Mouse (Mus musculus) cerebellum, adult 11 months (tissue): ENCODE measurements at regions not wholly inside any gene's neighbourhood (a gene's known extent, or its start where the extent isn't known, plus 50 kb on each side); places are given as distances from the start of the nearest gene placed in this dataset.
A peak's percentile ranks its signal among the peaks of the same experiment; 100 is the strongest.

ENCODE experiments used
- DNase-seq: peaks from one replicate; pipeline ENCODE4 v3.0.0; 2022

DNA sequence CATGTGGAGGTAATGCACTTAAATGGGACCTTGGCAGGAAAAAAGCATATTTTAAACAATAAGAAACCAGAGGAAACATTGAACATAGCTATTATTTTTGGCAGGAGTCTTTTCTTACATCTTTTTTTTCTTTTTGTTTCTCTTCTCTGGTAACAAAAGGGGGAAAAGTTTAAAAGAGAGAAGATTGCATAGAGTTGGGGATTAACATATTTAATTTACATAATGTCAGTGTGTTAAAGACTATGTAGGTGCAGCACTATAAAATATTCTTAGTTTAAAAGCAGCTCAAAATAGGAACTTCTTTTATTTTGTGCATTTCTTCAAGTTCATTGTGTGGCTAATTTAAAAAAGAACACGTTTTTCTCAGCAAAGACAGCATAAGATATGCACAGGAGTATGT is 1087.5 kb downstream of the Cdh11 start:
- no peak for DNase-seq

DNA sequence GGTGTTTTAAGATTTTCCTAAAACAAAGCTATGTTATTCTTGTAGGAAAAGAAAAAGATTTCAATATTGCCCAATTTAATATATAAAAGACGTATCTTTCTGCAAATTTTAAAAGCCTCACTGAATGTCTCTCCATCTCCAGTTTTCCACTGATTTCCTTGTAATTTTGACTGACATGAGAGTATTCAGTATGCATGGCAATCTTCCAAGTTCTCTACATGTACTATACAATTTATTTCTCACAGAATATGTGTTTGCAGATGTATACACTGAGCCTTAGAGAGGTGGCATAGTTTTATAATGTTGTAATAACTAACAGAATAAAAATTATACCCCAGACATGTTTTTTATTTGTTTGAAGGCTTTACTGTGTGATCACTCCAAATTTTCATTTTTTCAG is 1094.5 kb downstream of the Cdh11 start:
- DNase-seq = no peak

DNA sequence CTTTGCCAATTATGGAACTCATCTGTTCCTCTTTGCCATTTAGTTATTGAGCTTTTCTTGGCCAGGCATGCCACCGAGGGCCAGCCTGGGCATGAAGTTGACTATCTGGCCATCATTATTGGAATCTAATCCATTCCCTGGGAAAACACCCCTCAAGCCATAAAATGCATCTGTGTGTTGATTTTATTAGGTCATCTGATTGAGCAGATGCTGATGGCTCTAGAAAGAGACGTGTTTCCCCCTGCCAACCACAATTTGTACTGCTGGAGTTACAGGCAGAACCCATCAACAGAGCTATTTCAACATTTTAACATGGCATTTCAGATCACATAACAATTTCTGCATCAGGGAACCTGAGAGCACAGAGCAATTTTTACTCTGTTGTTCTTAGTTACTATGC is 1116.5 kb downstream of the Cdh11 start:
- DNase-seq = no peak

DNA sequence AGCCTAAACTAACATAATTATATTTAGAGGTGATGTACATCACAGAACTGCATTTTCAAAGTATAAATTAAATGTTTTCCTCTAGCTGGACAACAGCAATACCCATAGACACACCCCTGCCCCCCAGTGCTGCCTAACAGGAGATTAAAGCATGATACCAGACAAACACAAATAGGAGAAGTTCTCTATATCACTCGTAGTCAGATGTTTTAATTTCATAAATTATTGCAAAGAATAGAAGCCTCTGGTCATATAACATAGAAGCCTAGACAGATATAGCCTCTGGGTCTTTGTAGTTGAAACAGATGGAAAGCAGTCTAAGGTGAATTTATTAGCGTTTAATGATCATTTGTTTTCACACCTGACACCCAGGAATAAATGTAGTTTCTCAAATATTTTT is 1122.6 kb downstream of the Cdh11 start:
- DNase-seq = no peak

DNA sequence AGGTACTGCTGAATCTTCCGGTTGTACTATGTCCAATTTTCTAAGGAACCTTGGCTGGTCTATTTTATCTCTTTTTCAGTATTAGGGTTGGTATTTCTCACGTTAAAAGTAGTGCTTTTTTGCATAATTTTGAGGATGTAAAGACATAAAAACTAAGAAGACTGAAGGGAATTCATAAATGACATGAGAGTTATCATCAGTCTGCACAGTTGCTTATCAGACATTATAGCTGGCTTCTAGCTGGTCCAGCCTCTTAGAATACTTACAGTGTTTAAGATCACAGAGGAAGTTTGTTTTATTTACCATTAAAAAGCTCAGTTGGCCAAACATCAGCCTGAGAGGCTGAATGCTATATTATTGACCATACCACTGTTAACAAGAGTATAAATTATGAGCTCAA is 1130.2 kb downstream of the Cdh11 start:
- DNase-seq = no peak

DNA sequence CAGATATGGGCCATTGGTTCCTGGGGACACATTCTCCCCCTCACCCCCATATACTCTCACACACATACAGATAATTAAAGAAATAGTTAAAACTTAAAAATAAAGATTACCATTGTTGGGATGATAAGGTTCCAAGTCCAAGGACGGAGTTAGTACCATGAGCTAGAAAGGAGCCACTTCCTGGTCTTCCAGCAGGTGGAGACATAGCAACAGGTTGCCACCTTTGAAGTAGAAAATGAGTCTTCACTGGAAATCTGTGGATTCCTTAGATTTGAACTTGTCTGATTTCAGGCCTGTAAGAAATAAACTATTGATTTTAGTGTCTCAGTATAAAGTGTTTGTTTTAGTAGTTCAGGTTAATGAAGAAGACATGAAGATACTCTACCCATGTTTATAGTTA is 1156.6 kb downstream of the Cdh11 start:
- no peak for DNase-seq

DNA sequence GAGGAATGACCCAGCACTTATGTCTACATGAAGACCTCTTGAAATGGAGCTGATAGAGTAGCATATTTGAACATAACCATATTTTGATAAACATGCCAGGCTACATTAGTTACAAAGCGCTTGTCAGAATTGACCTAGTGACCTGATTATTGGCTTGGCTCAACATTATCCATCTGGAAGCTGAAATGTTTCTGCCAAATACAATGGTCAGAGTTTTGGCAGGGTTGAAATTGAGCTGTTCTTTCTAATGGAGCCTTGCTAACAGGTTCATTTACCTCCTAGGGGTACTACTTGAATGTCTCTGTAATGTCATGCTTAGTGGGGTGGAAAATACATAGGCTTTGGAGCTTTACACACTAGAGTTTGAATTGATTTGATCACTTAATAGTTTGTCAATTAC is 1163.5 kb downstream of the Cdh11 start:
- DNase-seq = no peak

DNA sequence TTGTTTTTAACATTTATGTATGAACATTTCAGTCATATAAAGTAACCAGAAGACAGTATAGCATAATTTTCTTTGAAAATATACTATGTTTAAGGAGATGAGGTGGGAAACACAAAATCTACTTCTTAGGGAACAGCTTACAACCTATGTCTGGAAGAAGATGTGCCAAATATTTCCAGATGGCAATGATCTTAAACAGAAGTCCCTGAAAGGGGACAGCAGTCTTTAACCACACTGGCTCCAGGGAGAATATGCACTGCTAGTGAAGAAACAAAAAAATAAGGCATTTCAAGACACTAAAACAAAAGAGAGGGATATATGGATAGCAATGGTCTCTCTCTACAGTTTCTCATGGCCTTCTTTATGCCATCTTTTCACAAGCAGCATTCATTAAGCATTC is 1194.3 kb downstream of the Cdh11 start:
- no peak for DNase-seq

DNA sequence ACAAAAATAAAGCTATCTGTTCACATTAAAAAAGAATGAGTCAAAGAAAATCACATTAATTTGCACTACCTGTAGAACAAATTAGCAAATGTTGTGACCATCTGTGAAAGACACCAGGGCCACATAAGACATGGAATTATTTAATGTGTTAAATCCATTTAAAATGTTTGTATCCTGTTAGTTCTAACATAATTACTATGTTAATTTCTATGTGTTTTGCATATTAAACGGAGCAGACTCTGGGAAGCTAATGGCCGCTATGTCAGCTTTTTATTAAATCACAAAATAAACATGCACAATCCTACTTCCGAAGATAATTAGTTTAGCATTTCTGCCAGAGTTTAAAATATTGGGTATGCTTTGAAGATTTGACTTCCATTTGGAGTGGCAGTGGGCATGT is 1194.8 kb downstream of the Cdh11 start:
- DNase-seq = no peak

DNA sequence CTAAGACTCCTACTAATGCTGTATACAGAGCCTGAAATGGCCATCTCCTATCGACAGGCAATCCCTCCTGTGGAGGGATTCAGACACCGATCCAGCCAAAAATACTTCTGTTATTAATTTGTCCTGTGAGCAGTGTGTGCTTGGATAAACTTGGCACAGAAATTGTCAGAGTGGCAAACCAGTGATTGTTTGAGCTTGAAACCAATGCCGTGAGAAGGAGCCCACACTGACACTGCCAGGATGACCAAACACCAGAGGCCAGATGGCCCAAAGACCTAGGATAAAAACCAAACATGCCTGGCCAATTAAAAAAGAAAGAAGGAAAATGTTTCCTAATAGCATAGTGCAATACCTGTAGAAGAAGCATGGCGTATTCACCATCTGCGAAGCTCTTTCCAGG is 1221.0 kb downstream of the Cdh11 start:
- no peak for DNase-seq

DNA sequence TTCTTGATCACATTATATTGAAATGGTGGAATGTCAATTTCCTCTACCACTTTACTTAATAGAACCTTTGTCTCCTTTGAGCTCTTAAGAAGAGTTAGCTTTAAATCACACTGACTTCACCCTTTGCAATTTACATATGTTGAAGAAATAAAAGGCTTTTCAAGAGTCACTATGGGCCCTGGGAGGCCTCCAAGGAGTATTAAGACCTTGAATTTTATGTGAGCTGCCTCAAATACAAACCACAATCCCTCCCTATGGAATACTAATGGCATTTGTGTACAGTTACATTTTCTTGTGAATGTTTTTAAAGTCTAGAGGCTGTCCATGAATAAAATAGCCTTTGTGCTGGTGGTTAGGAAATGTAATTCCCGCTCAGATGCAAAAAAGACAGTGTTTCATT is 1262.7 kb downstream of the Cdh11 start:
- DNase-seq = no peak

DNA sequence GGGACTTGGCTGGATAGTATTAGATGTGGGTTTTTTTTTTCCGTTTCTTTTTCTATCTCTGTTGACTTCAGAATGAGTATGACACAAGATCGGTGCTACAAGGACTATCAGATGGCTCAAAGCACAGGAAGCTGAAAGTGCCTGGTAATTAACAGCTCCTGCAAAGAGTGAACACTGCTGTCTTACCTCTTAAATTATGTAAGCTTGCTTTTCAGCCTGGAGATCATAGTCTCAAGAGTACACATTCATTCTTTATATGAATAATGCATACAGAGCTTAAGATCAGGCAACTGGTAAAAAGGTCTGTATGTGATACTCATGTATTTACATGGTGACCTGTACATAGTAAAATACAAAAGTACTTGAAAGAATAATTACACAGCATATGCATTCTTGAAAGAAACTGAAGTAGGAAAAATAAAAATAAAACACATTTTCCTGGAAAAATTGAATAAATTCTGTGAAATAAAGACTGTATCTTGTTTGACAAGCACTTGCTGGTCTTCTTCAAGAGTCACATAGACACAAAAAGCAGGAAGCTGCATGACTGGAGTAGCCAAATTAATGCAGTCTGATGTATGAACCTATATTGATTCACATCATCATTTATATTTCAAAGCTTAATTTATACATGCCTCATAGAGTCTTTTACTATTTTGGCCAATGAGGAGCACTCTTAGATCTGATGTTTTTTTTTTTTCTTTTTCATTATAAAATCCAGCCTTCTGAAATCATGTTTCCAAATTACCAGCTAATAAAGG is 1306.7 kb downstream of the Cdh11 start:
- DNase-seq = no peak

DNA sequence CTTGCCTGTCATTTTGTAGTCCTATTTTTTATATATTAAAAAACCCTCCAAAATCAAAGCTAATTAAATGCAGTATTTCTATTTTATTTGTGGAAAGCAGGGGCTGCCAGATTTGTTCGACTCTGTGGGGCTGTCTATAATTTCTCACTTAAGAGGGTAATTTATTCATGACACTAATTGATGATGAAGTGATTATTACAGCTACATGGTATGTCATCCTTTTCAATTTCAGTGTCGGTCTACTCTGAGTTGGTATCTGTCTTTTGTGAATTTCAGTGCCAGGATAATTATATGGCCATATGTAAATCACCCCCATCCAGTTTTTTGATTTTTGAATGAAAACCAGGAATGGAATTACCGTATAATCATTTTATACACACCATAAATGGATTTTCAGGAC is 1319.1 kb downstream of the Cdh11 start:
- DNase-seq = no peak

DNA sequence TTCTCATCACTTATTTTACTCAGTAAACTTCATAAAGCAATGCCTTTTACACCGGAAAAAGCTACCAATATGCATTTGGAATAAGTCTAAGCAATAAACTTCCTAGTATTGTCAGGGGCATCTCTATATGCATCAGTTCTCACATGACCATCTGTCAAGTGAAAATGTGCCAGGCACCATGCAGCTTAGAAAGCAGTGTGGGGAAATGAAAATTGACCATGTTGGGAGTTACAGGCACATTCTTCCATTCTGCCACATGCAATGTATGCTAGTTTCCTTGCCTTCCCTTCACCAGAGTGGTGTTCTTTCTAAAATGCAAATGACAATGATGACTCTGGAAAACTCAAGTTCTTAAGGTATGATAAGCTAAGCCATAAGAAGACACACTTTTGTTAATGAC is 1322.9 kb downstream of the Cdh11 start:
- DNase-seq = peak; percentile 33

DNA sequence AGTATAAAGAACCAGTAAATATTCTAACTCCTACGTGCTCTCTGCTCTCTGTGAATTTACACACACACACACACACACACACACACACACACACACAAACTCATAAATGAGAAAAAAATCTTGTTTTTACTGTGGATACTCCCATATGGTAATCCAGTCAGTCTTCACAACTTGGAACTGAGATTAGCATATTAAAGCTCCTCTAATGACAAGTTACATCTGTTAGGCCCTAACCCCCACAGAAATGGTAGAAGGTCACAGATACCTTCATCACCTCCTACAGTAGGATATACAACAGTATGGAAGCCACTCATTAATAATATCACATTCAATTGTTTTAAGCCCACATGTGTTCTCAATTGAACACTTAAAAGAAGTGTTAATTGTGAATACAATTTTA is 1340.7 kb downstream of the Cdh11 start:
- no peak for DNase-seq

DNA sequence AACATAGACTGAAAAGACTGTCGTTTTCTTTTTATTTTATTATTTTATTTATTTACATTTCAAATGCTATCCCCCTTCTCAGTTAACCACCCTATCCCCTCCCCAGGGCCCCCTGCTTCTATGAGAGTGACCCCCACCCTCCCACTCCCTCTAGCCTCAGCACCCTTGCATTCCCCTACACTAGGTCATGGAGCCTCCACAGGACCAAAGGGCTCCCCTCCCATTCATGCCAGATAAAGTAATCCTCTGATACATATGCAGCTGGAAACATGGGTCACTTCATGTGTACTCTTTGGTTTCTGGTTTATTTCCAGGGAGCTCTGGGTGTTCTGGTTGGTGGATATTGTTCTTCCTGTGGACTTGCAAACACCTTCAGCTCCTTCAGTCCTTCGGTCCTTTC is 1342.9 kb downstream of the Cdh11 start:
- no peak for DNase-seq

DNA sequence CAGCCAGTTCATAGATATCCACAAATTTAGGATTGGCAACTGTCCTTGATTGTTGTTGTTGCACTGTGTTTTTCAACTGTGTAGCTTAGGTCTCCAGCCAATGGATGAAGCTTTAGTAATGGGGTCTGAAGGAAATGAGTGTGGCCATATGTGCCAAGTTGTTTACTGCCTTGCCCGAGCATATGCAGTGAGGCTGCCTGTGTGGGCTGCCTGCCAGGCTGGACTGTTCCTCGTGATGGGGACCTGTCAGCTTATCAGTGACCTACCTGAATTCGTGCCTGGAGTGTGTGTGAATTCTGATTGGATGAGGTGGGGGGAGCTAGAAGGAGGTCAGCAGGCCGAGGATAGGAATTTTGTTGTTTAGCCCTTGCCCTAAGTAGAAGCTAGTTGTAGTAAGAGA is 1349.8 kb downstream of the Cdh11 start:
- peak; percentile 1 for DNase-seq
